Mouse (Mus musculus) B cell, adult 2 months (primary cell): ENCODE data around the gene Gse1.

Source experiments
- DNase-seq, 2 experiments: peaks; one replicate each; pipeline ENCODE4 v3.0.0; 2022

Gse1 gene

GRCm38 (mm10) chr8:120487377-120487728, 259.1 kb downstream of the Gse1 start:
- no peak for DNase-seq

GRCm38 (mm10) chr8:120487729-120488510, 259.7 kb downstream of the Gse1 start:
- DNase-seq, result peak; percentile 72 to 74

- DNase-seq, result peak; percentile 53 to 57
Measured at GRCm38 (mm10) chr8:120488636-120489131, 260.4 kb downstream of the Gse1 start.

- DNase-seq, result peak; percentile 93
Measured at GRCm38 (mm10) chr8:120489142-120489754, 261.0 kb downstream of the Gse1 start.

GRCm38 (mm10) chr8:120489771-120490281, 261.6 kb downstream of the Gse1 start:
- peak; percentile 30 to 33 for DNase-seq

- peak; percentile 64 to 65 for DNase-seq
Measured at GRCm38 (mm10) chr8:120490354-120491141, 262.3 kb downstream of the Gse1 start.

GRCm38 (mm10) chr8:120491166-120491793, 263.0 kb downstream of the Gse1 start:
- no peak for DNase-seq

GRCm38 (mm10) chr8:120492193-120492880, 264.1 kb downstream of the Gse1 start:
- no peak for DNase-seq

GRCm38 (mm10) chr8:120492881-120493220, 264.6 kb downstream of the Gse1 start:
- DNase-seq, result no peak

- DNase-seq, result no peak
Measured at GRCm38 (mm10) chr8:120493508-120494464, 265.5 kb downstream of the Gse1 start.

GRCm38 (mm10) chr8:120494903-120495302, 266.6 kb downstream of the Gse1 start:
- DNase-seq, result no peak

- DNase-seq, result no peak
Measured at GRCm38 (mm10) chr8:120495461-120495860, 267.2 kb downstream of the Gse1 start.

- no peak for DNase-seq
Measured at GRCm38 (mm10) chr8:120496478-120496877, 268.2 kb downstream of the Gse1 start.

- peak in 1 of 2 experiments; percentile 30 for DNase-seq
Measured at GRCm38 (mm10) chr8:120497503-120497946, 269.3 kb downstream of the Gse1 start.

GRCm38 (mm10) chr8:120498349-120498831, 270.1 kb downstream of the Gse1 start:
- DNase-seq, result no peak

- no peak for DNase-seq
Measured at GRCm38 (mm10) chr8:120498926-120499605, 270.8 kb downstream of the Gse1 start.

GRCm38 (mm10) chr8:120500701-120501261, 272.5 kb downstream of the Gse1 start:
- DNase-seq, result no peak

GRCm38 (mm10) chr8:120501426-120501825, 273.2 kb downstream of the Gse1 start:
- DNase-seq, result peak in 1 of 2 experiments; percentile 25

GRCm38 (mm10) chr8:120502428-120502827, 274.2 kb downstream of the Gse1 start:
- DNase-seq, result peak; percentile 48 to 59
